Mouse (Mus musculus) urinary bladder, adult 18-20 months (tissue): ENCODE data around the gene Lsmem1.
"Not testable (repeated sequence)": the region's sequence is repeated elsewhere in the genome, so short reads cannot be mapped to it uniquely, and the experiment has no call there.

Experiments
- DNase-seq, 2 experiments: peaks; one replicate each; pipeline ENCODE4 v3.0.0; 2022; ENCODE audit warnings: low spot score in 2 of 2, mixed read lengths in 2 of 2

Lsmem1 gene

GRCm38 (mm10) chr12:40214888-40215876, 15.9 kb upstream of the Lsmem1 start:
- DNase-seq: no peak

- no peak for DNase-seq
Observed at GRCm38 (mm10) chr12:40209049-40209448, 9.8 kb upstream of the Lsmem1 start.

GRCm38 (mm10) chr12:40207909-40208308, 8.6 kb upstream of the Lsmem1 start:
- DNase-seq: no peak

GRCm38 (mm10) chr12:40202161-40203035, 3.1 kb upstream of the Lsmem1 start:
- DNase-seq: no peak

GRCm38 (mm10) chr12:40200484-40201235, 1.4 kb upstream of the Lsmem1 start:
- DNase-seq: no peak

GRCm38 (mm10) chr12:40199795-40200402, 609 bp upstream of the Lsmem1 start:
- peak; percentile 25 to 36 for DNase-seq

- DNase-seq: no peak
Observed at GRCm38 (mm10) chr12:40198427-40198826, 863 bp downstream of the Lsmem1 start.

- DNase-seq: no peak
Observed at GRCm38 (mm10) chr12:40198019-40198418, 1.3 kb downstream of the Lsmem1 start.

- no peak for DNase-seq
Observed at GRCm38 (mm10) chr12:40197511-40197910, 1.8 kb downstream of the Lsmem1 start.

GRCm38 (mm10) chr12:40185474-40185873, 13.8 kb downstream of the Lsmem1 start:
- no peak for DNase-seq

- no peak for DNase-seq
Observed at GRCm38 (mm10) chr12:40177089-40177488, 22.2 kb downstream of the Lsmem1 start.

GRCm38 (mm10) chr12:40176158-40176557, 23.1 kb downstream of the Lsmem1 start:
- no peak for DNase-seq

- DNase-seq: not testable (repeated sequence)
Observed at GRCm38 (mm10) chr12:40175171-40175570, 24.1 kb downstream of the Lsmem1 start.

GRCm38 (mm10) chr12:40171637-40172036, 27.7 kb downstream of the Lsmem1 start:
- no peak for DNase-seq

GRCm38 (mm10) chr12:40169675-40170074, 29.6 kb downstream of the Lsmem1 start:
- no peak for DNase-seq

- no peak for DNase-seq
Observed at GRCm38 (mm10) chr12:40164621-40165020, 34.7 kb downstream of the Lsmem1 start.

- no peak for DNase-seq
Observed at GRCm38 (mm10) chr12:40160777-40161176, 38.5 kb downstream of the Lsmem1 start.

GRCm38 (mm10) chr12:40154188-40154587, 45.1 kb downstream of the Lsmem1 start:
- no peak for DNase-seq

- no peak for DNase-seq
Observed at GRCm38 (mm10) chr12:40152353-40153069, 46.8 kb downstream of the Lsmem1 start.

GRCm38 (mm10) chr12:40147319-40147718, 52.0 kb downstream of the Lsmem1 start:
- DNase-seq: no peak
